22 mouse cellular contexts compared by ENCODE assay signal in genomic region chr10:125271448-125271847, GRCm38 (mm10).
DNase-seq lines count a peak whose midpoint lies in the region; ATAC-seq and TF ChIP-seq lines count a peak whose summit lies in the region.
"Had no signal": no experiment of that assay in that cellular context is flagged by ENCODE, and none has a peak within 500 bp of the region (broad histone marks: within the 10 kb centered on the region; RNA-seq: fewer than 3 reads in every experiment).

No protein-coding gene starts in this region.

- H3K9ac ChIP-seq in lung, embryonic 15.5 days: no peak overlapping the region
- no peak overlapping the region for H3K9ac ChIP-seq in stomach, postnatal 0 days (ENCODE audit: low read length)
- H3K9ac ChIP-seq: forebrain, embryonic 15.5 days; limb, embryonic 13.5 days; neural tube, embryonic 15.5 days had no signal

- peak; percentile 15 to 50 for DNase-seq in lung, adult 18-20 months
- DNase-seq in lung, postnatal 10 days: no peak
- DNase-seq in stomach, postnatal 0 days (ENCODE audit: low spot score): peak; percentile 24
- no peak for DNase-seq in urinary bladder, adult 2 months (ENCODE audit: low spot score)
- no peak for DNase-seq in frontal cortex, postnatal 36 days (ENCODE audit: low spot score in 2 of 2)
- DNase-seq in kidney, postnatal 25 days: no peak
- DNase-seq: B cell, adult 2 months; cerebellum, adult 2 months; cerebellum, postnatal 36 days; heart, adult 2 months; heart, postnatal 4 days; midbrain, embryonic 14.5 days; right cerebral cortex, postnatal 25 days; thymus, postnatal 25 days had no signal

- TF ChIP-seq EP300 in stomach, postnatal 0 days (optimal IDR thresholded peaks at IDR 0.05): no peak

- 56% methylated on average over 5 of the region's 5 CpGs for WGBS in lung, embryonic 15.5 days
- WGBS in stomach, postnatal 0 days: 72% methylated on average over 5 of the region's 5 CpGs

- H3K27me3 ChIP-seq in lung, embryonic 15.5 days: no peaks in the 10 kb centered on the region
- H3K27me3 ChIP-seq in stomach, postnatal 0 days (ENCODE audit: control insufficient read depth, insufficient read depth, low read length): no peaks in the 10 kb centered on the region
- H3K27me3 ChIP-seq: forebrain, embryonic 15.5 days; limb, embryonic 13.5 days; megakaryocyte, embryonic 14.5 days; neural tube, embryonic 15.5 days had no signal

- no peak for TF ChIP-seq CTCF in stomach, postnatal 0 days (IDR thresholded peaks at IDR 0.05; ENCODE audit: low read depth)

- H3K4me3 ChIP-seq in lung, embryonic 15.5 days: no peak overlapping the region
- H3K4me3 ChIP-seq in stomach, postnatal 0 days (ENCODE audit: low read depth, low read length): no peak overlapping the region
- H3K4me3 ChIP-seq: forebrain, embryonic 15.5 days; heart, adult 2 months; limb, embryonic 13.5 days; megakaryocyte, embryonic 14.5 days; neural tube, embryonic 15.5 days had no signal

- ATAC-seq in lung, embryonic 15.5 days (ENCODE audit: borderline replicate concordance, extremely low read depth, low FRiP score, low TSS enrichment): no peak
- ATAC-seq in megakaryocyte, adult 5-6 weeks (ENCODE audit: poor library complexity, severe bottlenecking): peak; percentile 84
- no peak for ATAC-seq in stomach, postnatal 0 days (ENCODE audit: low FRiP score, low TSS enrichment)
- ATAC-seq: forebrain, embryonic 15.5 days; hindbrain, embryonic 16.5 days; intestine, embryonic 16.5 days had no signal

- peak overlapping the region; percentile 66; the same call in 1 of the 2 replicates for H3K27ac ChIP-seq in lung, embryonic 15.5 days
- H3K27ac ChIP-seq in stomach, postnatal 0 days (replicated peaks): peak overlapping the region; percentile 71
- H3K27ac ChIP-seq: forebrain, embryonic 15.5 days; heart, adult 2 months; limb, embryonic 13.5 days; neural tube, embryonic 15.5 days had no signal

- no peaks in the 10 kb centered on the region for H3K36me3 ChIP-seq in lung, embryonic 15.5 days
- H3K36me3 ChIP-seq in stomach, postnatal 0 days (ENCODE audit: control insufficient read depth, insufficient read depth, low read length): no peaks in the 10 kb centered on the region
- H3K36me3 ChIP-seq: forebrain, embryonic 15.5 days; limb, embryonic 13.5 days; neural tube, embryonic 15.5 days had no signal

- no peaks in the 10 kb centered on the region for H3K9me3 ChIP-seq in lung, embryonic 15.5 days
- H3K9me3 ChIP-seq in stomach, postnatal 0 days (ENCODE audit: control insufficient read depth, low read length): no peaks in the 10 kb centered on the region
- H3K9me3 ChIP-seq: forebrain, embryonic 15.5 days; limb, embryonic 13.5 days; neural tube, embryonic 15.5 days had no signal

- H3K4me1 ChIP-seq in lung, embryonic 15.5 days: peaks cover 8% of the 10 kb centered on the region
- H3K4me1 ChIP-seq in stomach, postnatal 0 days (replicated peaks; ENCODE audit: control insufficient read depth, insufficient read depth): no peaks in the 10 kb centered on the region
- H3K4me1 ChIP-seq: megakaryocyte, embryonic 14.5 days had no signal

- H3K4me2 ChIP-seq in lung, embryonic 15.5 days: no peak overlapping the region
- H3K4me2 ChIP-seq in stomach, postnatal 0 days (replicated peaks; ENCODE audit: low read depth): no peak overlapping the region
- H3K4me2 ChIP-seq: forebrain, embryonic 15.5 days; limb, embryonic 13.5 days; neural tube, embryonic 15.5 days had no signal

Comparison
In these comparisons a context has a peak if more than half of its experiments do, and no peak if none do; other contexts are left out.
1. DNase-seq: peak in lung, adult 18-20 months (2 of 2) and stomach, postnatal 0 days (single experiment); none in lung, postnatal 10 days (single experiment), urinary bladder, adult 2 months (single experiment), frontal cortex, postnatal 36 days (0 of 2) and kidney, postnatal 25 days (0 of 2).